Mouse (Mus musculus) heart, adult 2 months (tissue): Measurements from ENCODE around the gene Palld.

Source experiments
- CTCF ChIP-seq: fragments of 200-600 bp; IDR thresholded peaks from 2 replicates; pipeline ENCODE4 v1.8.1; 2022; ENCODE audit warnings: antibody characterized with exemption, mild to moderate bottlenecking, moderate library complexity
- POLR2A ChIP-seq: fragments of 200-500 bp; IDR thresholded peaks from 2 replicates; pipeline ENCODE4 v1.6.1; 2011; ENCODE audit warnings: mild to moderate bottlenecking, low read depth, low read length, control low read depth; ENCODE audit not compliant: insufficient read depth

- TF ChIP-seq CTCF: no peak
- peak; percentile 33; the same call in 1 of the 2 replicates for TF ChIP-seq POLR2A
Observed at GRCm38 (mm10) chr8:61913957-61914356, 11.5 kb upstream of the Palld start.
